9 mouse cellular contexts compared by ENCODE assay signal in genomic region chr9:124456572-124456971, GRCm38 (mm10). TPM values are rescaled to one million over a fixed set of nuclear protein-coding genes. Genes with fewer than 3 reads are reported as not detected.
DNase-seq lines count a peak whose midpoint lies in the region; ATAC-seq and TF ChIP-seq lines count a peak whose summit lies in the region.
"Had no signal": no experiment of that assay in that cellular context is flagged by ENCODE, and none has a peak within 500 bp of the region (broad histone marks: within the 10 kb centered on the region; RNA-seq: fewer than 3 reads in every experiment).

No protein-coding gene starts in this region.

- H3K36me3 ChIP-seq in neural tube, embryonic 15.5 days: no peaks in the 10 kb centered on the region
- no peaks in the 10 kb centered on the region for H3K36me3 ChIP-seq in heart, embryonic 16.5 days (ENCODE audit: control insufficient read depth, insufficient read depth)
- no peaks in the 10 kb centered on the region for H3K36me3 ChIP-seq in small intestine, adult 2 months (ENCODE audit: control insufficient read depth, insufficient read depth, low read length)
- H3K36me3 ChIP-seq: neural tube, embryonic 12.5 days had no signal

- H3K4me2 ChIP-seq in neural tube, embryonic 15.5 days: no peak overlapping the region
- no peak overlapping the region for H3K4me2 ChIP-seq in heart, embryonic 16.5 days (ENCODE audit: low read depth, low read length)
- H3K4me2 ChIP-seq: neural tube, embryonic 12.5 days had no signal

- peak; percentile 18 to 64 for DNase-seq in adrenal gland, adult (ENCODE audit: inconsistent age in 2 of 2, low spot score in 1 of 2)
- no peak for DNase-seq in adrenal gland, adult 18-20 months (ENCODE audit: low spot score in 2 of 2)
- DNase-seq in neural tube, embryonic 10.5 days (ENCODE audit: extremely low spot score, low spot score): peak; percentile 31
- DNase-seq in liver: peak; percentile 11
- DNase-seq in left cerebral cortex, adult 11 months (ENCODE audit: low spot score): no peak

- H3K4me3 ChIP-seq in neural tube, embryonic 15.5 days (replicated peaks): no peak overlapping the region
- H3K4me3 ChIP-seq in heart, embryonic 16.5 days (ENCODE audit: low read length): no peak overlapping the region
- H3K4me3 ChIP-seq in small intestine, adult 2 months (ENCODE audit: low read depth, low read length): no peak overlapping the region
- H3K4me3 ChIP-seq: neural tube, embryonic 12.5 days had no signal

- no peak for TF ChIP-seq POLR2A in small intestine, adult 2 months (IDR thresholded peaks at IDR 0.05; ENCODE audit: low read depth, low read length)

- no peak for ATAC-seq in neural tube, embryonic 15.5 days (ENCODE audit: low FRiP score)
- ATAC-seq in heart, embryonic 16.5 days (replicated peaks; ENCODE audit: extremely low read depth, insufficient read depth, low FRiP score): peak; percentile 63; the same call in 1 of the 2 replicates

- 13% methylated on average over 1 of the region's 1 CpGs for WGBS in neural tube, embryonic 15.5 days
- WGBS in heart, embryonic 16.5 days: 3% methylated on average over 1 of the region's 1 CpGs
- WGBS in small intestine, adult 2 months: 0% methylated on average over 1 of the region's 1 CpGs

- TF ChIP-seq CTCF in small intestine, adult 2 months (IDR thresholded peaks at IDR 0.05; ENCODE audit: extremely low read depth, insufficient read length, insufficient replicate concordance, low read depth, low read length): 0 out of 2 replicates have a peak, but pooled peaks have one; percentile 6

- H3K9ac ChIP-seq in neural tube, embryonic 15.5 days (replicated peaks): no peak overlapping the region
- no peak overlapping the region for H3K9ac ChIP-seq in heart, embryonic 16.5 days (ENCODE audit: low read length)
- H3K9ac ChIP-seq: neural tube, embryonic 12.5 days had no signal

- H3K9me3 ChIP-seq in neural tube, embryonic 15.5 days (replicated peaks): no peaks in the 10 kb centered on the region
- no peaks in the 10 kb centered on the region for H3K9me3 ChIP-seq in heart, embryonic 16.5 days (replicated peaks; ENCODE audit: control insufficient read depth, low read length)
- H3K9me3 ChIP-seq: neural tube, embryonic 12.5 days had no signal

- H3K27ac ChIP-seq in neural tube, embryonic 15.5 days (replicated peaks): no peak overlapping the region
- no peak overlapping the region for H3K27ac ChIP-seq in heart, embryonic 16.5 days (ENCODE audit: low read length)
- no peak overlapping the region for H3K27ac ChIP-seq in small intestine, adult 2 months (ENCODE audit: insufficient read depth, low read depth, low read length)
- H3K27ac ChIP-seq: neural tube, embryonic 12.5 days had no signal

- H3K27me3 ChIP-seq in neural tube, embryonic 15.5 days (replicated peaks): no peaks in the 10 kb centered on the region
- H3K27me3 ChIP-seq in heart, embryonic 16.5 days (ENCODE audit: control insufficient read depth, insufficient read depth, low read length): no peaks in the 10 kb centered on the region
- no peaks in the 10 kb centered on the region for H3K27me3 ChIP-seq in small intestine, adult 2 months (ENCODE audit: control insufficient read depth, insufficient read depth, low read length)
- H3K27me3 ChIP-seq: neural tube, embryonic 12.5 days had no signal

- no peaks in the 10 kb centered on the region for H3K4me1 ChIP-seq in neural tube, embryonic 15.5 days
- no peaks in the 10 kb centered on the region for H3K4me1 ChIP-seq in heart, embryonic 16.5 days (ENCODE audit: control insufficient read depth, insufficient read depth, low read length)
- H3K4me1 ChIP-seq in small intestine, adult 2 months (ENCODE audit: control insufficient read depth, insufficient read depth, insufficient read length, low read length): no peaks in the 10 kb centered on the region
- H3K4me1 ChIP-seq: neural tube, embryonic 12.5 days had no signal

RNA-seq across cellular contexts. Expression of gene Ppp2r3d, which starts 20.1 kb away (rescaled TPM):
- total RNA-seq in adrenal gland, adult 18-20 months (2021): 100 to 1,000 TPM in 1 of 2 experiments, 10 to 100 TPM in 1; 80.5 to 101 TPM
- polyA plus RNA-seq in neural tube, embryonic 15.5 days (2015; fragmentation: Nextera tagmentation; extraction: Ambion mirVana): 153 and 158 TPM in 2 replicates
- polyA plus RNA-seq in heart, embryonic 16.5 days (2015; fragmentation: Nextera tagmentation; extraction: Ambion mirVana): 143 TPM in 2 replicates
- polyA plus RNA-seq in small intestine, adult 2 months (2012; rRNA removed): 178 and 342 TPM in 2 replicates

RNA-seq across cellular contexts. Expression of gene Gm21836, which starts 37.0 kb away (rescaled TPM):
- not detected for total RNA-seq in adrenal gland, adult 18-20 months (2021)
- polyA plus RNA-seq in neural tube, embryonic 15.5 days (2015; fragmentation: Nextera tagmentation; extraction: Ambion mirVana): not detected in 2 replicates
- polyA plus RNA-seq in heart, embryonic 16.5 days (2015; fragmentation: Nextera tagmentation; extraction: Ambion mirVana): not detected in 2 replicates
- not detected in 2 replicates for polyA plus RNA-seq in small intestine, adult 2 months (2012; rRNA removed)
- polyA plus RNA-seq: neural tube, embryonic 12.5 days had no signal

Comparison
In these comparisons a context has a peak if more than half of its experiments do, and no peak if none do; other contexts are left out.
1. DNase-seq: peak in adrenal gland, adult (2 of 2), neural tube, embryonic 10.5 days (single experiment) and liver (single experiment); none in adrenal gland, adult 18-20 months (0 of 2) and left cerebral cortex, adult 11 months (single experiment).